Mouse (Mus musculus): ENCODE results near the gene Rnf43. TPM values are rescaled to one million over a fixed set of nuclear protein-coding genes. Genes with fewer than 3 reads are reported as not detected.

The Rnf43 gene
- polyA plus RNA-seq, 1 experiment from 2014 or later: 0.54 TPM

- H3K27ac ChIP-seq (replicated peaks): no peak overlapping the region
- no peak overlapping the region for H3K4me2 ChIP-seq
- no peaks in the 10 kb centered on the region for H3K36me3 ChIP-seq
- no peaks in the 10 kb centered on the region for H3K27me3 ChIP-seq (replicated peaks)
- no peak overlapping the region for H3K9ac ChIP-seq (replicated peaks)
- no peak for ATAC-seq (ENCODE audit: low FRiP score)
- H3K4me3 ChIP-seq (replicated peaks): no peak overlapping the region
- no peaks in the 10 kb centered on the region for H3K9me3 ChIP-seq (replicated peaks)
- H3K4me1 ChIP-seq: no peaks in the 10 kb centered on the region
- 83% methylated on average over 4 of the region's 4 CpGs for WGBS
These were observed 35.6 kb downstream of the Rnf43 start for GRCm38 (mm10) chr11:87698126-87698525.

DNA sequence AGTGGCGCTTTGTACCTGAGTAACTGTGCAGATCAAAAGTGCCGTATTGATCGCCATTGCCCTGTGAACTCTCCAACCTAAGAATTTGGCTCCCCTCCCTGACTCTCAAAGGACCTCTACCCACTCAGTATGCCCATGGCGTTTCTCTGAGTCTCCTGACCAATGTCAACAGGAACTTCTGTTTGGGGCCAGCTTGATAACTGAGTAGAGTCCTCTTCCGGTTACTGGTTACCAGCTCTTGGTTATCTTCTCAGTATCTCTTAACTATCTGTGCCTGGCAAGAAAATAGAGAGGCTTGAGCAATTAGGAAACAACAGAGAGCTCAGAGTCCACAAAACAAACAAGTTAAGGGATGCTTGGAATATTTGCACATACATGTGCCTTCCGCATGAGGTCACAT, 38.6 kb downstream of the Rnf43 start:
- Histone ChIP-seq H3K9ac (replicated peaks) (no peak overlapping the region), H3K27me3 (replicated peaks) (no peaks in the 10 kb centered on the region), H3K27ac (replicated peaks) (no peak overlapping the region), H3K36me3 (no peaks in the 10 kb centered on the region), H3K4me1 (no peaks in the 10 kb centered on the region), H3K4me3 (replicated peaks) (no peak overlapping the region), H3K9me3 (replicated peaks) (no peaks in the 10 kb centered on the region), H3K4me2 (no peak overlapping the region)
- ATAC-seq (ENCODE audit: low FRiP score): no peak
- 81% methylated on average over 6 of the region's 6 CpGs for WGBS

DNA sequence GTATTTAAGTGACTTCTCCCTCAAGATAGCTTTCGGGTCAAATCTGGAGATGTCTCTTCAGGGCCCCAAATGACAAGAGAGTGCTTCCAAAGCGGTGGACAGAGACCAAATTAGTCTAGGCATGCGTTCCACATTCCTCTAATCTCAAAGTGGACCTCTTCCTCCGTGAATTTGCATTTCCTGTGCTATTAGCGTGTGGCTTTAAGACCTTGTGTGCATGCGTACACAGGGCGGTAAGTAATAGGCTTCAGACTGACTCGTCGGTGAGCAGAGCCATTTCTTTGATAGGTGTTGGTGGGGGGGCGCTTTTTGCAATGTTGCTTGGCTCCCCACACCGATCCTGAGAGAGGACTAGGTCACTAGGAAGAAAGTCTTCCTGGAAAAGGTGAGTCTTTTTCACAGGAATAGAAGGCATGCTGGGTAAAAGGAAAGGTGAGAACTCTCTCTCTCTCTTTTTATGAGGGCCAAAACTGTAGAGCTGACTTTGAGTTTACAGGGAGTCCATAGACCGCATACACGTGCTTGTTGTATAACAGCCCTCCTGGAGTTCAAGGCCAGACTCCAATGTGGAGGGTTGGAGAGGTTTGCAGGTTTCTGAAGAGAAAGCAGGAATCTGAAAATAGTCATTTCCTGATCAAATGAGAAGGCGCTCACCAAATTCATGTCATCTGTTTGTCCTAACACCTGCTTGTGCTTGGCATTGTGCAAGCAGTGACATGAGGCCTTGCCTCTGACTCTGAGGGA, 39.5 kb downstream of the Rnf43 start:
- no peak overlapping the region for H3K4me3 ChIP-seq (replicated peaks)
- no peak overlapping the region for H3K9ac ChIP-seq (replicated peaks)
- no peaks in the 10 kb centered on the region for H3K9me3 ChIP-seq (replicated peaks)
- no peak for ATAC-seq (ENCODE audit: low FRiP score)
- H3K27ac ChIP-seq (replicated peaks): no peak overlapping the region
- H3K36me3 ChIP-seq: no peaks in the 10 kb centered on the region
- WGBS: 85% methylated on average over 14 of the region's 14 CpGs
- H3K4me2 ChIP-seq: no peak overlapping the region
- H3K4me1 ChIP-seq: no peaks in the 10 kb centered on the region
- H3K27me3 ChIP-seq (replicated peaks): no peaks in the 10 kb centered on the region

GRCm38 (mm10) chr11:87703654-87704053, 41.1 kb downstream of the Rnf43 start:
- H3K4me3 ChIP-seq (replicated peaks): no peak overlapping the region
- no peak overlapping the region for H3K4me2 ChIP-seq
- 67% methylated on average over 5 of the region's 5 CpGs for WGBS
- no peak overlapping the region for H3K9ac ChIP-seq (replicated peaks)
- H3K27ac ChIP-seq (replicated peaks): no peak overlapping the region
- no peaks in the 10 kb centered on the region for H3K9me3 ChIP-seq (replicated peaks)
- ATAC-seq (ENCODE audit: low FRiP score): no peak
- no peaks in the 10 kb centered on the region for H3K36me3 ChIP-seq
- H3K27me3 ChIP-seq (replicated peaks): no peaks in the 10 kb centered on the region
- H3K4me1 ChIP-seq: no peaks in the 10 kb centered on the region

DNA sequence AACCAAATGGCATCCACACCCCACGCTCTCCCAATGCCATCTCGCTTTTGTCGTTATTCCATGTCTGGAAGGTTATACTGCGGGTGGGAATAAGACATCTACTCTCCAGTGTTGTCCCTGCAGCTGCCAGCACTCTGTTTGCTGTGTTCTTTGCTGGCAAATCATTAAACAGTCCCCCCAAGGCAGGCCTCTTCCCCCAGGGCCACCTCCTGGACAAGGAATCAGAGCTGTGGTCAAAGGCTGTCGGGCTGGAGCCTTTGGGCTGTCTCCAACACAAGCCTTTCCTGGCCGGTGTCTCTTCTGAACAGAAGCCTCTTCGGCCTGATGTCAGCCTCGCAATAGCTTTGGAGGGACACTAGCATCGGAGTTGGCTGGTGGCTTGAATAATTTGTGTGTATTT, 41.8 kb downstream of the Rnf43 start:
- H3K4me1 ChIP-seq: no peaks in the 10 kb centered on the region
- no peak for ATAC-seq (ENCODE audit: low FRiP score)
- H3K36me3 ChIP-seq: no peaks in the 10 kb centered on the region
- WGBS: 77% methylated on average over 9 of the region's 9 CpGs
- no peaks in the 10 kb centered on the region for H3K27me3 ChIP-seq (replicated peaks)
- no peak overlapping the region for H3K4me3 ChIP-seq (replicated peaks)
- H3K9me3 ChIP-seq (replicated peaks): no peaks in the 10 kb centered on the region
- H3K9ac ChIP-seq (replicated peaks): no peak overlapping the region
- no peak overlapping the region for H3K27ac ChIP-seq (replicated peaks)
- no peak overlapping the region for H3K4me2 ChIP-seq

DNA sequence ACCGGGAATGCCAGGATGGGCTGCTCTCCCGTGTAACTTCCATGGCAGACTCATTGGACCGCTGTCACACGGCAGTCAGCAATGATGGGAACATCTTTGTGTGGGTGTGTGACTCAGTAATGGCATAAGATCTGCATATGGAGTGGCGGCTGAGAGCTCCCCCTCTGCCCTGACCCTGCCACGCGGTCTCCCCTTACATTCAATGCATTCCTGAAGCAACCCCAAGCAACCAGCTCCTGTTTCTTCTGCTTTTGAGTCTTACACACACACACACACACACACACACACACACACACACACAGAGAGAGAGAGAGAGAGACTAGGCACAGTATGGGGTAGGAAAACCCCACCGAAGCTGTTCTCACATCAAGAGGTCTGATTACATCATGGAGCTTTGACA, 45.0 kb downstream of the Rnf43 start:
- Histone ChIP-seq H3K9ac (replicated peaks) (no peak overlapping the region), H3K4me1 (peaks cover 12% of the 10 kb centered on the region), H3K27me3 (replicated peaks) (peaks cover 12% of the 10 kb centered on the region; the same call in 1 of the 2 replicates), H3K36me3 (no peaks in the 10 kb centered on the region), H3K27ac (replicated peaks) (no peak overlapping the region), H3K4me3 (replicated peaks) (no peak overlapping the region), H3K9me3 (replicated peaks) (no peaks in the 10 kb centered on the region), H3K4me2 (no peak overlapping the region)
- ATAC-seq (ENCODE audit: low FRiP score): no peak
- 23% methylated on average over 8 of the region's 8 CpGs for WGBS

DNA sequence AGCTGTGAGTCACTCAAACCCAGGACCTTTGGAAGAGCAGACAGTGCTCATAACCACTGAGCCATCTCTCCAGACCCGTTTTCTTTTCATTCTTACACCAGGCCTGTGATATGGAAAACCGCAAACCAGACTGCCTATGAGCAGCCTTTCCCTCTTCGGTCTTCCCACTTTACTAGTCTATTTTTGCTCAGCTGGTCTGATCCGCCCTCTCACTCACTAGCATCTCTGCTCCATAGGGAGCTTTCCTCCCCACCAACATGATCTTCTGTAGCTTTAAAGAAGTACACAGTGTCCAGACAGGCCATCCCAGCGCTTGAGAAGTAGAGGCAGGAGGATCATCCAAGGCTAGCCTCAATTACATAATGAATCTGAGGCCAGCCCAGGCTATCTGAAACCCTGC, 46.5 kb downstream of the Rnf43 start:
- Histone ChIP-seq H3K36me3 (no peaks in the 10 kb centered on the region), H3K4me2 (no peak overlapping the region), H3K27ac (replicated peaks) (no peak overlapping the region), H3K9ac (replicated peaks) (no peak overlapping the region), H3K9me3 (replicated peaks) (no peaks in the 10 kb centered on the region), H3K4me1 (peaks cover 12% of the 10 kb centered on the region), H3K4me3 (replicated peaks) (no peak overlapping the region), H3K27me3 (replicated peaks) (peaks cover 12% of the 10 kb centered on the region; the same call in 1 of the 2 replicates)
- WGBS: 81% methylated on average over 5 of the region's 5 CpGs
- ATAC-seq (ENCODE audit: low FRiP score): no peak

- whole genome bisulfite sequencing: 6% methylated on average over 21 of the region's 21 CpGs
These were observed 47.2 kb downstream of the Rnf43 start for GRCm38 (mm10) chr11:87709513-87710261.

GRCm38 (mm10) chr11:87710262-87710615, 47.7 kb downstream of the Rnf43 start:
- no peaks in the 10 kb centered on the region for H3K9me3 ChIP-seq (replicated peaks)
- 0 out of 2 replicates have a peak overlapping the region, but pooled peaks have one; percentile 15 for H3K9ac ChIP-seq (replicated peaks)
- H3K27ac ChIP-seq (replicated peaks): no peak overlapping the region
- H3K4me2 ChIP-seq: peak overlapping the region; percentile 61
- no peak for ATAC-seq (ENCODE audit: low FRiP score)
- peak overlapping the region; percentile 27 for H3K4me3 ChIP-seq (replicated peaks)
- whole genome bisulfite sequencing: 52% methylated on average over 7 of the region's 7 CpGs
- H3K27me3 ChIP-seq (replicated peaks): peaks cover 12% of the 10 kb centered on the region; the same call in 1 of the 2 replicates
- H3K36me3 ChIP-seq: no peaks in the 10 kb centered on the region
- H3K4me1 ChIP-seq: peaks cover 12% of the 10 kb centered on the region

More at GRCm38 (mm10) chr11:87709513-87710261, 47.2 kb downstream of the Rnf43 start:
- Histone ChIP-seq H3K4me3 (replicated peaks) (peak overlapping the region; percentile 27), H3K27me3 (replicated peaks) (peaks cover 12% of the 10 kb centered on the region; the same call in 1 of the 2 replicates), H3K4me2 (peak overlapping the region; percentile 61), H3K27ac (replicated peaks) (no peak overlapping the region), H3K9ac (replicated peaks) (0 out of 2 replicates have a peak overlapping the region, but pooled peaks have one; percentile 15), H3K9me3 (replicated peaks) (no peaks in the 10 kb centered on the region), H3K4me1 (peaks cover 12% of the 10 kb centered on the region), H3K36me3 (no peaks in the 10 kb centered on the region)
- ATAC-seq (ENCODE audit: low FRiP score): no peak

DNA sequence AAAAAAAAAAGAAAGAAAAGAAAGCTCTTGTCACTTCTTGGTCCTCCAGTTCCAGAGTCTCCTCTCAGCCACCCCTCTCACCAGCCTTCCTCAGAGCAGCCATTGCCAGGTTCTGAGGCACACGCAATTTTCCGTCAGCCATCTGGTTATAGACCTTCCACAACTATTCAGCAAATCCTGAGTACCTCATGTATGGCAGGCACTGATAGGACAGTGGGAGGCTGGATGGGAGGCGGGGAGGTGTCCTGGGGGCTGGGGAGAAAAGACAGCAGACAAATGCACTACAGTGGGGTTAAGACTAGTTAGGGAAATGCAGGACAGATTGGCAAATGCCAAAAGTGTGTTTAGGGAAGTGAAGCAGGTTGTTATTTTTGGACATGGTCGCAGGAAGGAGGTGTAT, 49.7 kb downstream of the Rnf43 start:
- Histone ChIP-seq H3K36me3 (no peaks in the 10 kb centered on the region), H3K4me1 (peaks cover 12% of the 10 kb centered on the region), H3K9me3 (replicated peaks) (no peaks in the 10 kb centered on the region), H3K27ac (replicated peaks) (no peak overlapping the region), H3K4me2 (no peak overlapping the region), H3K9ac (replicated peaks) (no peak overlapping the region), H3K27me3 (replicated peaks) (peaks cover 12% of the 10 kb centered on the region; the same call in 1 of the 2 replicates), H3K4me3 (replicated peaks) (no peak overlapping the region)
- ATAC-seq (ENCODE audit: low FRiP score): no peak
- 74% methylated on average over 4 of the region's 4 CpGs for WGBS

- Histone ChIP-seq H3K9me3 (replicated peaks) (no peaks in the 10 kb centered on the region), H3K4me2 (no peak overlapping the region), H3K4me3 (replicated peaks) (no peak overlapping the region), H3K9ac (replicated peaks) (no peak overlapping the region), H3K27me3 (replicated peaks) (peaks cover 4% of the 10 kb centered on the region; the same call in 1 of the 2 replicates), H3K4me1 (no peaks in the 10 kb centered on the region), H3K36me3 (no peaks in the 10 kb centered on the region), H3K27ac (replicated peaks) (no peak overlapping the region)
- WGBS: 81% methylated on average over 4 of the region's 4 CpGs
- ATAC-seq (ENCODE audit: low FRiP score): no peak
These were observed 53.5 kb downstream of the Rnf43 start for GRCm38 (mm10) chr11:87715999-87716398.

- H3K27me3 ChIP-seq (replicated peaks): no peaks in the 10 kb centered on the region
- H3K4me1 ChIP-seq: no peaks in the 10 kb centered on the region
- no peak overlapping the region for H3K4me2 ChIP-seq
- H3K36me3 ChIP-seq: no peaks in the 10 kb centered on the region
- no peak for ATAC-seq (ENCODE audit: low FRiP score)
- 75% methylated on average over 7 of the region's 7 CpGs for WGBS
- H3K27ac ChIP-seq (replicated peaks): no peak overlapping the region
- H3K9ac ChIP-seq (replicated peaks): no peak overlapping the region
- H3K4me3 ChIP-seq (replicated peaks): no peak overlapping the region
- no peaks in the 10 kb centered on the region for H3K9me3 ChIP-seq (replicated peaks)
These were observed 57.0 kb downstream of the Rnf43 start for GRCm38 (mm10) chr11:87719526-87719925.

All from neural tube, embryonic 15.5 days (tissue).